Mouse (Mus musculus): ENCODE results near the gene Krit1.
"Not testable (repeated sequence)": the region's sequence is repeated elsewhere in the genome, so short reads cannot be mapped to it uniquely, and the experiment has no call there.

Krit1 gene

GRCm38 (mm10) chr5:3889201-3889600, 86.2 kb downstream of the Krit1 start:
- no peak for DNase-seq

DNA sequence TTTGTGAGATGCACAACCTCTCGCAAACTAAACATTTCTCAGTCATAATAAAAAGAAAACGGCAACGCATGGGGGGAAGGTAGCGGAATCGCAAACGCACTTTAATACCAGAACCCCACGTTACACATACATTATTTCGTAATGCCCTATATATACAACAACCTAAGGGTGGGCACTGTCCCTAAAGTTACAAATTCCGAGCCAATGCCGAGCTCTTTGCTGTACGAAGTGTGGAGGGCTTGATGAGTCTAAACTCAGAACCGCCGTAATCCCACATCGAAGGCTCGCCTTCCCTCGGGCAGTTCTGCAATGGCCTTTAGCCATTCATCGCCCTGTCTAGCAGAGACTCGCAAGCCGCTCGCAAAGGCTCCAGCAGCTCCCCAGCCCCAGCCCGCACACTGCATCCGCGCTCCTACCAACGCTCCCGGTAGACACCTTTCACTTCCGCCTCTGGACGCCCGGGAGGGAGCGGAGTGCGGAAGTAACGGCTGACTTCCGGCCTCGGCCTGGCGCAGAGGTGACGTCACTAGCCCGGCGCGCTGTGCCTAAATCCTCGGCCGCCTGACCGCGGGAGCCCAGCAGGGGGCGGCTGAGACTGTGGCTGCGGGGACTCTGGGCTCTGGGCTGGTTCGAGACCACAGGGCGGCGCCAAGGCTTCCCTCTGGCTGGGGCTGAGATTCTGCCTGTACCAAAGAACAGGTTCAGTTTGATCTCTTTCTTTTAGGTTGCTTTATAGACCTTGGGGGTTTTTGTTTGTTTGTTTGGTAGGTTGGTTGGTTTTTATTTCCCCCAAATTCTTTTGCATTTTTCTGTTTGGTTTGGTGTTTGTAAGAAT, 90.7 kb downstream of the Krit1 start, which contains the start of gene Mterf1a:
TSS of gene Mterf1a (minus strand) at position 475 of the 835 bp plus-strand sequence.
- peak; percentile 58 for DNase-seq

DNA sequence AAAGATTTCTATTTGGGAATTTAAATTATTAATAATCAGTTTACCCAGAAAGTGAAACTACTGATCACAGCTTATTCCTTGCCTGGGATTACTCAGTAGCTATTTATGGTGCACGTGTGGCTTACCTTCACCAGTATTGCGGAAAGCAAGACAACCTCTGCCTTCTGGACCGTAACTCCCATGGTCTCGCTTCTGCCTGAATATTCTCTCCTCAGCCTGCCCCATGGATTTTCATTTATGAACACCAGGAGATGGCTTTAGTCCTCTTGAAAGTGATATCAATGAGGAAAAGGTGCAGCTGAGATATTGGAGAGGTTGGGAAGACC, 91.3 kb downstream of the Krit1 start:
- not testable (repeated sequence) for DNase-seq
